Mouse (Mus musculus): Measurements from ENCODE around the gene Sltm. TPM values are rescaled to one million over a fixed set of nuclear protein-coding genes. Genes with fewer than 3 reads are reported as not detected.

The Sltm gene
- total RNA-seq, 2 experiments from 2014 or later: 54.9 to 57.9 TPM

DNA sequence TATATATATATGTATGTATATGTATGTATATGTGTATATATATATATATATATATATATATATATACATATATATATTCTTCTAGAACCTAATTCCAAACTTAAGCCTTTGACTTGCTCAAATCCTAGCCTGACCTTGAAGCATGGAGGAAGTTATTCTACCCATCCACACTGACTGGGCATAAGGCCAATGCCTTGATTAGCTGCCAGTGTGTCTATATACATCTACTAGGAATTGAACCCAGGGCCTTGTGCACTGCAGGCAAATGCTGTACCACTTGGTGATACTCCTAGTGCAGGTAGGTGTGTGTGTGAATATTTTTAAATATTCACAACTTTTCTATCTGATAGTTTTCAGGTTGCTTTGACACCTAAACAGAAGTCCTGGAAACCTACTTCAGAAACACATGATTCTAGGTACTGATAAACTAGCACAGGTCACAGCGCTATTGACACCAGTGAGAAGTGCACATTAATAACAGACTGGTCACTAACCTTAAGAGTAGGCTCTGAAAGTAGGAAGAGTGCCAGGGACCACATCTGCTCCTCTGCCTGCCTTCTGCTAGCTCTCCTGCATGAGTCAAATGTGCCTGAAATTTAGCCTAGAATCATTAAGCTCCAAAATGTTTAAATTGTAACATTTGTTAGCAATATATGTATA is 59.8 kb downstream of the Sltm start:
- intact Hi-C loops (cut with DNase I): no loop called here
- no peak for DNase-seq (ENCODE audit: extremely low spot score in 1 of 2, low spot score in 2 of 2)
- Histone ChIP-seq H3K4me3 (no peak overlapping the region), H3K27ac (no peak overlapping the region)
- no peak for TF ChIP-seq CTCF (IDR thresholded peaks at IDR 0.05)

DNA sequence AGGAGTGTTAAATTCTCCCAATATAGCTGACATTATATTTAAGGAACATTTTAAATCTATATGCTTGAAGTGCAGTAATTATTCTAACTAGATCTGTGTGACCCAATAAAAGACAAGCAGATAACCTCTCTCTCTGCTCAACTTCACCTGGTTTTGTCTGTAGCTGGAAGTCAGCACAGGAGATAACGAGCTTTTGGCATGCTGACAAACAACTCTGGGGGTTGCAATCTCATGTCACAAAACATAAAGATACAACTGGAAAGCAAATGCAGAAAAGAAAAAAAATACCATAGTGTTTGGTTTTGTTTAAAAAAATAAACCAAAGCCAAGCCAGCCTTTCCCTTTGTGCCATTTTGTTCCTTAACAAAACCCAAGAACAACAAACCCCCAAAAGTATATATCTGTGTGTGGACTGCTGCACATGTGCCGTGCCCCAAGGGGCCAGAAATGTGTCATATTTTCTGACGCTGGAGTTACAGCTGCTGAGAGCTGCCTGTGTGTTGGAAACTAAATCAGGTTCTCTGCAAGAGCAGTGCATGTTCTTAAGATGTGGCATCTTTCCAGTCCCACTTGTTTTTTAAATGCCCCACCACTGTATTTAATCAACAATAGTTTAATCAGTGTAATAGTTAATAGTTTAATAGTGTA is 68.6 kb downstream of the Sltm start:
- Histone ChIP-seq H3K27ac (no peak overlapping the region), H3K4me3 (no peak overlapping the region)
- intact Hi-C loops (cut with DNase I): no loop called here
- TF ChIP-seq CTCF (IDR thresholded peaks at IDR 0.05): no peak
- DNase-seq (ENCODE audit: extremely low spot score in 1 of 2, low spot score in 2 of 2): no peak

DNA sequence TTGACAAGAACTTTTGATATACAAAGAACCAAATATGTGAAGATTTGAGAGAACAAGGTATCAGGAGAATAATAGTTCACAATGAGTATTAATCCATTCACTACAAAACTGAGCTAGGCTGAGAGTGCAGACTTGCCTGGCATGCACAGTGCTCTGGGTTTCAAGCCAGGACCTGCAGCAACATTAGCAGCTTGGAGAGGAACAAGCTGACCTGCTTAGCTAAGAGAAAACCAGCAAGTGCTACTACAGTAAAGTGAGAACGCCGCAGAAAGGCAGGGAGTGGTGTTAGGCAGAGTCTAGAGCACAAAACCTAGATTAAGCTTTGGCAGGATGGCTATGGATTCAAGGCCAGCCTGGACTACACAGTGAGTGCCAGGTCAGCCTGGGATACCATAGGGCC is 87.2 kb downstream of the Sltm start:
- H3K27ac ChIP-seq: no peak overlapping the region
- intact Hi-C loops (cut with DNase I): no loop called here
- H3K4me3 ChIP-seq: no peak overlapping the region
- DNase-seq (ENCODE audit: extremely low spot score in 1 of 2, low spot score in 2 of 2): no peak
- no peak for TF ChIP-seq CTCF (IDR thresholded peaks at IDR 0.05)

DNA sequence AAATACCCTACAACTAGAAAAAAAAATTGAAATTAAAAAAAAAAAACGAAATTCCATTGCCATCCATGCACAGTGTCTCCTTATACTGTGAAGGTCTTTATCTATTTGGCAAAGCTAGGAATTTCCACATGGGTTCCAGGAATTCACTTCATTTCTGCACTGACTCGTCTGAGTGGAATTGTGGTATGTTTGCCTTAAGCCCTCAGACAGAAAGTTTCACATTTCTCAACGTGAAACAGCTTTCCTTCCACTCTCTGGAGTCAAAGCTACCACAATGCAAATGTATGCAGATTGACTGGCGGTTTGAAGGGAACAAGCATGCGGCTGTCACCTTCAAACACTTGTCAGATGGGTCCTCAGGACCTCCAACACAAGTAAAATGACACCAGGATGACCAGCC is 89.1 kb downstream of the Sltm start:
- intact Hi-C loops (cut with DNase I): no loop called here
- H3K27ac ChIP-seq: no peak overlapping the region
- TF ChIP-seq CTCF (IDR thresholded peaks at IDR 0.05): no peak
- no peak for DNase-seq (ENCODE audit: extremely low spot score in 1 of 2, low spot score in 2 of 2)
- no peak overlapping the region for H3K4me3 ChIP-seq

DNA sequence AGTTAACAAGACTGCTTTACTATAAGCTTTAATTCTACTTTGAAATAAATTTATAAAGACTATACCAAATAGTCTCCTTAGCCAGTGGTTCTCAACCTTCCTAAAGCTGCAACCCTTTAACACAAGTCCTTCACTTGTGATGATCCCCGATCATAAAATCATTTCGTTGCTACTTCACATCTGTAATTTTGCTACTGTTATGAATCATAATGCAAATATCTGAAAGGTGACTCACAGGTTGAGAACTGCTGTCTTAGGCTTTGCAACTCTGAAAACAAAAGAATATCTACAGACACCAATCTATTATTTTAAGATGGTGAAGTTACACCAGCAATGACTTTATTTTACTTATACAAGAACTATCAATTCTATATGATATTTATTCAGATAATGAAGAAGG is 94.2 kb downstream of the Sltm start:
- no peak for TF ChIP-seq CTCF (IDR thresholded peaks at IDR 0.05)
- intact Hi-C loops (cut with DNase I): no loop called here

More for the DNA sequence above, 94.2 kb downstream of the Sltm start:
- no peak overlapping the region for H3K4me3 ChIP-seq
- no peak overlapping the region for H3K27ac ChIP-seq
- DNase-seq (ENCODE audit: extremely low spot score in 1 of 2, low spot score in 2 of 2): no peak

Other genes with a start within 250 kb of the Sltm start
- 1 to 10 TPM; 1.7 to 1.9 TPM for gene Ccnb2, start 121.2 kb upstream of the Sltm start, total RNA-seq (2021)
- gene Rnf111, start 39.0 kb upstream of the Sltm start, total RNA-seq (2021): 10 to 100 TPM; 40.4 to 46.2 TPM
- 1 to 10 TPM; 1.5 to 1.6 TPM for gene Gm10642, start 113.5 kb downstream of the Sltm start, total RNA-seq (2021)
- gene Mindy2, start 114.4 kb downstream of the Sltm start, total RNA-seq (2021): 10 to 100 TPM; 38.2 to 40.5 TPM
- 10 to 100 TPM; 67.3 to 70.3 TPM for gene Adam10, start 136.2 kb downstream of the Sltm start, total RNA-seq (2021)